Mouse (Mus musculus): Measurements from ENCODE around the gene Zfp84. TPM values are rescaled to one million over a fixed set of nuclear protein-coding genes. Genes with fewer than 3 reads are reported as not detected.
A peak's percentile ranks its signal among the peaks of the same experiment; 100 is the strongest.

The Zfp84 gene
- polyA plus RNA-seq, 1 experiment from 2014 or later, result 14.0 TPM

DNA sequence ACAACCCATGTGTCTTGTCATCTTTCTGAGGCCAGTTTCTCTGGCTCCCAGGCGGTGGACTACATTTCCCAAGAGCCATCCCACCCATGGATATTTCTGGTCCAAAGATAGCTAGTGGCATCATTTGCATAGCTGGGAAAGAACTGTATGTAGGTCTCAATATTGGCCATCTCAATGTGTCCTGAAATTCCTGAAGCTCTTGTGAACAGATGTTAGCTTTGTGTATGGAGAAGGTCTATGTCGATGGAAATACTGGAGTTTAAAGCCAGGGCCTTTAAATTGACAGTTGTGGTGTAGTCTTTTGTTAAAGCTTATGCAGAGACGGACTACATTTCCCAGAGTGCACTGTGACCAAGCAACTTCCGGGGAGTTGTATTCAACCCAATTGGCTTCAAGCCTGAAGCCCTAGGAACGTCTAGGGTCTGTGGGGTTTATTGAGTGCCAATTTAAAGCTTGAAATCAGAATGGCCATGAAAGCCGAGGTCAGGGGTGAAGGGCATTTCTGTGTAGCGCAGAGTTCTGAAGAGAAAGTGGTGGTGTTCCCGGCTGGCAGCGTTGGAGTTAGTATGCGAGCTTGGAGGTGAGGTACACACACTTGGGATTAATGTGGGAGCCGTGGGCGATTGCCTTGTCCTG is 50.4 kb downstream of the Zfp84 start:
- H3K4me3 ChIP-seq, result peak overlapping the region; percentile 63
- H3K9me3 ChIP-seq, result no peaks in the 10 kb centered on the region
- peak overlapping the region; percentile 52 for H3K9ac ChIP-seq
- H3K36me3 ChIP-seq, result peaks cover 29% of the 10 kb centered on the region
- H3K27me3 ChIP-seq, result no peaks in the 10 kb centered on the region
- peaks cover 33% of the 10 kb centered on the region for H3K4me1 ChIP-seq
- H3K27ac ChIP-seq, result no peak overlapping the region
- 2% methylated on average over 12 of the region's 12 CpGs for WGBS
- no peak for ATAC-seq (ENCODE audit: insufficient number of reproducible peaks, low FRiP score, low TSS enrichment, low read depth)
- peak overlapping the region; percentile 56 for H3K4me2 ChIP-seq

DNA sequence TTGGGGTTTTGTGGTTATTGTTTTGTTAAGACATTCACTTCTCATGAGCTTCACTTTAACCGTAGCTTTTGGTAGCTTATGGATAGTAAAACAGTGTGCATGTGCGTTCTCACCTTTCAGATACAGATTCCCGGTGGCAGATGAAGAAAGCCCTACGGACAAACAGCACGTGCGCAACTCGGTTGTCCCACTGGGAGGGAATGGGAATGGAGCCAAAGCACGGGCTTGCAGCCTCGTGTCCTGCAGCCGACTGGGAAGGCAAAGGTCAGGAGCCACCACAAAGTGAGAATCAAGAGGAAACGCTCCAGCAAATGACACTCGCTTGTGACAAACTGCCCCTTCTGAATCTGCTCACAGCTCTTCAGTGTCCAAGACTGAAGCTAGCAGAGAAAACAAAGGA is 59.6 kb downstream of the Zfp84 start:
- 92% methylated on average over 12 of the region's 12 CpGs for WGBS
- no peaks in the 10 kb centered on the region for H3K9me3 ChIP-seq
- ATAC-seq (ENCODE audit: insufficient number of reproducible peaks, low FRiP score, low TSS enrichment, low read depth), result no peak
- no peak overlapping the region for H3K4me3 ChIP-seq
- H3K27ac ChIP-seq, result no peak overlapping the region
- no peak overlapping the region for H3K4me2 ChIP-seq
- peaks cover 78% of the 10 kb centered on the region for H3K36me3 ChIP-seq
- H3K4me1 ChIP-seq, result no peaks in the 10 kb centered on the region
- H3K9ac ChIP-seq, result no peak overlapping the region
- H3K27me3 ChIP-seq, result no peaks in the 10 kb centered on the region

MicroRNAs within 50 kb of the gene (microRNA counts, 519-probe panel; counts per million panel counts)
- microRNA mmu-miR-1964, result 1,268 counts per million, percentile 10 among the panel's probes with 10 or more counts

Small RNA genes lying within 50 kb of the gene (microRNA-seq; reads per million reads assigned to microRNA genes)
- 0.82 reads per million for gene Mir1964

Other genes starting within 250 kb of the Zfp84 start
- gene Sipa1l3, start 249.9 kb upstream of the Zfp84 start, polyA plus RNA-seq (2015; fragmentation: Nextera tagmentation; extraction: Ambion mirVana), result 19.1 and 20.5 TPM in 2 replicates
- gene Catsperg2, start 41.5 kb upstream of the Zfp84 start, polyA plus RNA-seq (2015; fragmentation: Nextera tagmentation; extraction: Ambion mirVana), result not detected in 2 replicates
- gene Zfp30, start 15.4 kb downstream of the Zfp84 start, polyA plus RNA-seq (2015; fragmentation: Nextera tagmentation; extraction: Ambion mirVana), result 8.9 and 9.1 TPM in 2 replicates
- 14.2 and 14.3 TPM in 2 replicates for gene Zfp790, start 47.6 kb downstream of the Zfp84 start, polyA plus RNA-seq (2015; fragmentation: Nextera tagmentation; extraction: Ambion mirVana)
- gene Zfp940, start 85.1 kb downstream of the Zfp84 start, polyA plus RNA-seq (2015; fragmentation: Nextera tagmentation; extraction: Ambion mirVana), result 4.8 and 5.6 TPM in 2 replicates
- 6.7 and 7.6 TPM in 2 replicates for gene Zfp420, start 91.4 kb downstream of the Zfp84 start, polyA plus RNA-seq (2015; fragmentation: Nextera tagmentation; extraction: Ambion mirVana)
- gene Zfp27, start 138.0 kb downstream of the Zfp84 start, polyA plus RNA-seq (2015; fragmentation: Nextera tagmentation; extraction: Ambion mirVana), result 12.4 and 12.7 TPM in 2 replicates
- 5.9 and 7.0 TPM in 2 replicates for gene Zfp383, start 139.7 kb downstream of the Zfp84 start, polyA plus RNA-seq (2015; fragmentation: Nextera tagmentation; extraction: Ambion mirVana)
- gene Zfp74, start 185.5 kb downstream of the Zfp84 start, polyA plus RNA-seq (2015; fragmentation: Nextera tagmentation; extraction: Ambion mirVana), result 11.5 and 11.6 TPM in 2 replicates
- gene Zfp568, start 215.4 kb downstream of the Zfp84 start, polyA plus RNA-seq (2015; fragmentation: Nextera tagmentation; extraction: Ambion mirVana), result 17.9 and 27.5 TPM in 2 replicates

Measured in limb, embryonic 15.5 days (tissue).